Mouse (Mus musculus) cerebellum, adult 9-11 months (tissue): Measurements from ENCODE around the gene Cnn2.

Experiments
- DNase-seq: peaks from one replicate; pipeline ENCODE4 v3.0.0; 2022

Cnn2 gene

GRCm38 (mm10) chr10:79988506-79989271, at the start of gene Cnn2:
Gene Cnn2 (plus strand): TSS chr10:79988584.
- DNase-seq: no peak

- no peak for DNase-seq
These were observed 47.6 kb upstream of the Cnn2 start for GRCm38 (mm10) chr10:79940749-79941148.

GRCm38 (mm10) chr10:79942988-79943387, 45.4 kb upstream of the Cnn2 start:
- DNase-seq: no peak

- DNase-seq: no peak
These were observed 44.9 kb upstream of the Cnn2 start for GRCm38 (mm10) chr10:79943471-79943901.

- no peak for DNase-seq
These were observed 42.7 kb upstream of the Cnn2 start for GRCm38 (mm10) chr10:79945507-79946234.

- no peak for DNase-seq
These were observed 41.5 kb upstream of the Cnn2 start for GRCm38 (mm10) chr10:79946752-79947322.

GRCm38 (mm10) chr10:79947502-79947901, 40.9 kb upstream of the Cnn2 start:
- DNase-seq: no peak

GRCm38 (mm10) chr10:79949873-79950272, 38.5 kb upstream of the Cnn2 start:
- DNase-seq: no peak

GRCm38 (mm10) chr10:79950661-79951060, 37.7 kb upstream of the Cnn2 start:
- no peak for DNase-seq

- no peak for DNase-seq
These were observed 34.4 kb upstream of the Cnn2 start for GRCm38 (mm10) chr10:79953946-79954345.

- no peak for DNase-seq
These were observed 32.7 kb upstream of the Cnn2 start for GRCm38 (mm10) chr10:79955691-79956090.

- DNase-seq: no peak
These were observed 31.7 kb upstream of the Cnn2 start for GRCm38 (mm10) chr10:79956643-79957154.

- peak; percentile 82 for DNase-seq
These were observed 30.1 kb upstream of the Cnn2 start for GRCm38 (mm10) chr10:79958140-79958816.

GRCm38 (mm10) chr10:79959412-79959811, 29.0 kb upstream of the Cnn2 start:
- DNase-seq: peak; percentile 70

GRCm38 (mm10) chr10:79959847-79960601, 28.4 kb upstream of the Cnn2 start, which contains the start of gene Wdr18:
Gene Wdr18 (plus strand): TSS chr10:79960152.
- DNase-seq: peak; percentile 100

GRCm38 (mm10) chr10:79960671-79961294, 27.6 kb upstream of the Cnn2 start:
- peak; percentile 53 for DNase-seq

GRCm38 (mm10) chr10:79964727-79965126, 23.7 kb upstream of the Cnn2 start:
- no peak for DNase-seq

- DNase-seq: no peak
These were observed 23.1 kb upstream of the Cnn2 start for GRCm38 (mm10) chr10:79965325-79965724.

GRCm38 (mm10) chr10:79966886-79967400, 21.4 kb upstream of the Cnn2 start:
- peak; percentile 77 for DNase-seq

- DNase-seq: no peak
These were observed 20.2 kb upstream of the Cnn2 start for GRCm38 (mm10) chr10:79968181-79968580.

GRCm38 (mm10) chr10:79969124-79969568, 19.2 kb upstream of the Cnn2 start:
- no peak for DNase-seq
